Mouse (Mus musculus) stomach, postnatal 0 days (tissue): ENCODE measurements around the gene Hist1h1d.
"Not testable (repeated sequence)": the region's sequence is repeated elsewhere in the genome, so short reads cannot be mapped to it uniquely, and the experiment has no call there.

Experiments
- CTCF ChIP-seq: IDR thresholded peaks from 2 replicates; pipeline ENCODE4 v1.5.1; 2016; ENCODE audit warnings: antibody characterized with exemption, low read depth, mild to moderate bottlenecking, moderate library complexity
- EP300 ChIP-seq: optimal IDR thresholded peaks from 2 replicates; pipeline ENCODE3; 2016; ENCODE audit warnings: antibody characterized with exemption

GRCm38 (mm10) chr13:23535137-23536075, 17.7 kb upstream of the Hist1h1d start, which contains the start of gene Hist1h3g:
- TF ChIP-seq CTCF, EP300: not testable (repeated sequence)
